Mouse (Mus musculus) Patski (cell line): ENCODE measurements around the gene Eva1b. TPM values are rescaled to one million over a fixed set of nuclear protein-coding genes. Genes with fewer than 3 reads are reported as not detected.

ENCODE experiments used
- ATAC-seq: fragments of 100-300 bp; one replicate; pipeline ENCODE4 v1.8.0; 2021
- CTCF ChIA-PET: fragments of 350-600 bp; sonication (Branson Sonifier 250); formaldehyde crosslinking; loops from one replicate; lab custom pipeline; 2022; ENCODE audit warnings: inconsistent platforms; lab: Charles Lee
- POLR2A ChIA-PET: fragments of 350-600 bp; sonication (Branson Sonifier 250); formaldehyde crosslinking; loops from one replicate; lab custom pipeline; 2022; ENCODE audit warnings: antibody characterized with exemption, inconsistent platforms; lab: Charles Lee
- DNase-seq: peaks from one replicate; pipeline ENCODE4 v3.0.0-alpha.2; 2011; ENCODE audit warnings: low read depth, low spot score
- H3K27me3 ChIP-seq: fragments of 371-371 bp; one replicate; pipeline ENCODE4 v1.5.1; 2021
- CTCF ChIP-seq: fragments of 100-300 bp; IDR thresholded peaks from one replicate; pipeline ENCODE4 v1.5.1; 2021
- in situ Hi-C: fragments of 300-500 bp; cut with MboI; formaldehyde crosslinking; loops from 3 replicates; pipeline ENCODE4 v1.11.1; 2018; ENCODE audit warnings: low pct_unique_long_range_greater_than_20kb, mixed read lengths
- polyA plus RNA-seq: library from polyadenylated mRNA; unstranded; gene quantifications from one replicate; pipeline ENCODE4 v1.2.3, GENCODE M21; 2021

Gene Eva1b
- polyA plus RNA-seq, 1 experiment from 2014 or later = 62.2 TPM

DNA sequence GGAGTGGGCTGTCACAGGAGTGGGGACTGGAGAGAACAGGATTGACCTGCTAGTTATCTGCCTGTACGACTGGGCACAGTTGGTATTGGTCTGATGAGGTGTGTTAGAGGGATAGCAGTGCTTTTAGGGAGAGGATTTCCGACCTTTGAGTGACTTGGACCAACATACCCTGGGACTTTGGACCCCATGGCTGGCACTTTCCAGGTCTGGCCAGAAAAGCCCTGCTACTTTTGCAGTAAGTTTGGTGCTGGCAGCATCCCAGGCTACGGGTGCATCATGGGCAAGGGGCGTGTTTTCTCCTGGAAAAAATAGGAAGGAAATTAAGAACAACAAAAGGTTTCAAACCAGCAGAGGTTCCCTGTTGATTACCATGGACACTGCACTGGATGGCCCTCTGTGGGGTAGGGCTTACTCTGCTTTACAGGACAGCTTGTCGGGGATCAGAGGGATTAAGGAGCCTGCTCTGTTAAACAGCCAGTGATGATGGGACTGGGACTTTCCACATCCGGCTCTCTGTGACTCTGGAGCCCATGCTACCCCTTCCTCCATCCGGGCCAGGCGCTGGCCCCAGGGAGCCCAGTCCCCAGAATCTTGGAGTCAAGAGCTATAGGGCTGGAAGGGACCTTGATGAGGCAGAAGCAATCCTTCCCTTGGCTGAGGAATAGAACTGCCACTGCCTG, 39.3 kb upstream of the Eva1b start:
- ATAC-seq (no peak), DNase-seq (no peak)
- TF ChIP-seq CTCF = no peak
- ChIA-PET CTCF (interaction anchor here (1.0 to 1.6 kb wide), 3 partner anchors 22 to 33 kb away, joined by 3 to 4 read pairs (median 3); no protein-coding TSS in a partner anchor), POLR2A (interaction anchor here (2.0 kb wide), 1 partner anchor 23 kb away, joined by 5 read pairs; no protein-coding TSS in a partner anchor)
- in situ Hi-C loops = no loop called here
- no peaks in the 10 kb centered on the region for H3K27me3 ChIP-seq

GRCm38 (mm10) chr4:126109613-126110373, 37.8 kb upstream of the Eva1b start:
- in situ Hi-C loops = no loop called here
- DNase-seq (no peak), ATAC-seq (no peak)
- H3K27me3 ChIP-seq = no peaks in the 10 kb centered on the region
- TF ChIP-seq CTCF = no peak
- ChIA-PET POLR2A (interaction anchor here (1.0 to 1.1 kb wide), 3 partner anchors 13 to 39 kb away, joined by 3 to 4 read pairs (median 4); no protein-coding TSS in a partner anchor), CTCF (interaction anchor here (1.2 to 4.4 kb wide), 4 partner anchors 17 to 107 kb away, joined by 3 to 27 read pairs (median 3); no protein-coding TSS in a partner anchor)

- ATAC-seq (peak; percentile 74), DNase-seq (peak; percentile 67)
- H3K27me3 ChIP-seq = no peaks in the 10 kb centered on the region
- ChIA-PET POLR2A (interaction anchor here (0.9 to 1.1 kb wide), 4 partner anchors 13 to 38 kb away, joined by 3 to 4 read pairs (median 4); no protein-coding TSS in a partner anchor), CTCF (interaction anchor here (1.2 to 4.4 kb wide), 4 partner anchors 16 to 106 kb away, joined by 3 to 27 read pairs (median 4); no protein-coding TSS in a partner anchor)
- in situ Hi-C loops = no loop called here
- TF ChIP-seq CTCF = no peak
Observed at GRCm38 (mm10) chr4:126110374-126111152, 37.0 kb upstream of the Eva1b start.

- peak; percentile 23 for ATAC-seq
- no peak for TF ChIP-seq CTCF
- POLR2A ChIA-PET = interaction anchor here (0.9 to 1.7 kb wide), 3 partner anchors 14 to 38 kb away, joined by 3 to 7 read pairs (median 4); partner anchors contain the start of gene Lsm10
- CTCF ChIA-PET = interaction anchor here (1.2 to 4.4 kb wide), 3 partner anchors 16 to 70 kb away, joined by 3 to 27 read pairs (median 4); no protein-coding TSS in a partner anchor
- no peaks in the 10 kb centered on the region for H3K27me3 ChIP-seq
- no peak for DNase-seq
- in situ Hi-C loops = no loop called here
Observed at GRCm38 (mm10) chr4:126111153-126111549, 36.4 kb upstream of the Eva1b start.

DNA sequence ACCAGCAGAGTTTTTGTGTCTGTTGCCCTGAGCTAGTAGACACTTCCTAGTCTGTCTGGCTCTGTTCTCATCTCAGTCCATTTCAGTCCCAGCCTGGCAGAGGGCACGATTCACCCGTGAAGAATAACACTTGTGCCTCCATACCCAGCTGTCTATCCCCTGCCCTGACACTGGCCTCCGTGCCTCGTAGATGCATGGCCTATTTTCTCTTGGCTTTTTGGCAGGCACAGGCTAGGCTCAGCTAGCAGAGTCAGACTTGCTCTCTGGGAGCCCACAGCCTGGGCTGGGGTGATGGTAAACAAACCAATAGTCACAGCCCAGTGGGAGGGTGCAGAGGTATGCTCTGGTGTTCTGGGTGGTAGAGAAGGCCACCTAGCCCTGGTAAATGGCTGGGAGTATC, 34.3 kb upstream of the Eva1b start:
- no peak for ATAC-seq

GRCm38 (mm10) chr4:126113943-126114342, 33.6 kb upstream of the Eva1b start:
- ChIA-PET CTCF (interaction anchor here (0.8 to 2.4 kb wide), 6 partner anchors 10 to 39 kb away, joined by 3 to 8 read pairs (median 4); partner anchors contain the start of gene Stk40), POLR2A (interaction anchor here (0.6 to 1.2 kb wide), 2 partner anchors 11 to 86 kb away, joined by 3 to 5 read pairs; no protein-coding TSS in a partner anchor)
- no peak for TF ChIP-seq CTCF
- DNase-seq = no peak
- H3K27me3 ChIP-seq = no peaks in the 10 kb centered on the region
- no peak for ATAC-seq
- in situ Hi-C loops = no loop called here

More for the DNA sequence above, 34.3 kb upstream of the Eva1b start:
- H3K27me3 ChIP-seq = no peaks in the 10 kb centered on the region
- ChIA-PET CTCF (interaction anchor here (1.1 to 4.4 kb wide), 6 partner anchors 10 to 40 kb away, joined by 3 to 27 read pairs (median 6); partner anchors contain the start of gene Stk40), POLR2A (interaction anchor here (1.2 kb wide), 2 partner anchors 11 to 27 kb away, joined by 4 to 5 read pairs; no protein-coding TSS in a partner anchor)
- DNase-seq = no peak
- no peak for TF ChIP-seq CTCF
- in situ Hi-C loops = no loop called here

DNA sequence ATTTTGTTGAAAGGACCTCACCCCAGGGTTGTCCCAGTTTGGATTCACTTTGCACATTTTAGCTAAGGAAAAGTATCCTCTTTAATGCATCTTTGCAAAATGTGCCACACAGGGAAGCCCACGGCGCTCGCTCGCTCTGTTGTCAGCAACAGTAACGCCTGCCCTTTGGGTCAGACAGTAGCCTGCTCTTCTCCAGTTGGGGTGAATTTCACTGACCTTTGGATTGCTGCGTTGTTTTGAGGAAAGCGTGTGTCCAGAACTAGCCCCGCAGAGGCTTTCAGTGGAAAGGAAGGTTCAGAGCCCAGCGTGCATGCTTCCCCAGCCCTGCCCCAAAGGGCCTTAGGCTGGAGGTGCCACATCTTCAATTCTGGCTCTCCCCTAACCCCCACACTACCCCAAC, 32.1 kb upstream of the Eva1b start:
- no peak for ATAC-seq
- ChIA-PET CTCF (interaction anchor here (0.9 to 1.6 kb wide), 2 partner anchors 9 to 15 kb away, joined by 3 to 5 read pairs; no protein-coding TSS in a partner anchor), POLR2A (no interaction called here)
- H3K27me3 ChIP-seq = no peaks in the 10 kb centered on the region
- TF ChIP-seq CTCF = no peak
- DNase-seq = no peak
- in situ Hi-C loops = no loop called here

DNA sequence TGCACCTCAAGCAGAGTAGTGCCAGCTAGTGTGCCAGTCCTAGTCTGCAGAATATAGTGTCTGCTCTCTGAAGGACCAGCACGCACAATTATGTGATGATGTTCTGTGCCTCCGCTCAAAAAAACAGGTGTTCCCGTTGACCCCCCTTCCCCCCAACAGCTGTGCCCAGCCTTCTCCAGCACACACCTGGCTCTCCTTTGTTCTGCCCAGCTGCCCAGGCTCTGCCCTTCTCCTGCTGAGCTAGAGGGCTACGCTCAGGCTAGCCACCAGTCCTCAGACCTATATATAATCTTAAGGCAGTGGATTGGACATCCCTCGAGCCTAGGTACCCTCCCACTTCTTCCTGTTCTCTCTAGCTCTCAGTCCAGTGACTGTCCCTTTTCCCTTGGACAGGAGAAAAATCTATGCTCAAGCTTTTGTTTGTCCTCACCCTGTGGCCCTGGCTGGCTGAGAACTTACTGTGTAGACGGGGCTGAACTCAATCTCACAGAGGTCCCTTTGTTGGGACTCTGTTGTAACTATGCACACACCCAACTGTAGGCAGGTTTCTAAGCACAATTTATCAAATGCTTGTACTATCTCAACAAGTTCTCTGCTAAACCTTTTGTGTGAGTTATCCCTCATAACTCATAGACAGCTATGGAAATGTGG, 31.5 kb upstream of the Eva1b start:
- in situ Hi-C loops = no loop called here
- ATAC-seq = no peak
- no peak for TF ChIP-seq CTCF
- POLR2A ChIA-PET = interaction anchor here (0.8 to 1.0 kb wide), 2 partner anchors 10 to 30 kb away, joined by 3 to 4 read pairs; no protein-coding TSS in a partner anchor
- DNase-seq = no peak
- no peaks in the 10 kb centered on the region for H3K27me3 ChIP-seq
- CTCF ChIA-PET = interaction anchor here (0.9 to 1.6 kb wide), 3 partner anchors 9 to 30 kb away, joined by 3 to 5 read pairs (median 3); no protein-coding TSS in a partner anchor

GRCm38 (mm10) chr4:126117116-126117515, 30.4 kb upstream of the Eva1b start:
- H3K27me3 ChIP-seq = no peaks in the 10 kb centered on the region
- in situ Hi-C loops = no loop called here
- ChIA-PET POLR2A (interaction anchor here (1.0 kb wide), 1 partner anchor 9 kb away, joined by 4 read pairs; no protein-coding TSS in a partner anchor), CTCF (no interaction called here)
- DNase-seq = no peak
- no peak for TF ChIP-seq CTCF
- no peak for ATAC-seq
